Mouse (Mus musculus) neural tube, embryonic 15.5 days (tissue): ENCODE results near the gene Eif4enif1. TPM values are rescaled to one million over a fixed set of nuclear protein-coding genes. Genes with fewer than 3 reads are reported as not detected.

Experiments
- ATAC-seq: fragments of 200-750 bp; cut with Nextera tagmentation; 2 replicates; pipeline ENCODE4 v1.8.0; 2017; ENCODE audit warnings: mild to moderate bottlenecking, moderate TSS enrichment, moderate library complexity; ENCODE audit not compliant: low FRiP score
- H3K27ac ChIP-seq: fragments of 300-500 bp; sonication (generic); replicated peaks from 2 replicates; pipeline ENCODE4 v1.5.1; 2015; ENCODE audit warnings: mild to moderate bottlenecking, inconsistent platforms
- H3K27me3 ChIP-seq: fragments of 300-500 bp; sonication (generic); replicated peaks from 2 replicates; pipeline ENCODE4 v1.6.1; 2015; ENCODE audit warnings: inconsistent platforms
- H3K36me3 ChIP-seq: fragments of 300-500 bp; sonication (generic); 2 replicates; pipeline ENCODE4 v1.6.1; 2015; ENCODE audit warnings: inconsistent platforms
- H3K4me1 ChIP-seq: fragments of 300-500 bp; sonication (generic); 2 replicates; pipeline ENCODE4 v1.6.1; 2015; ENCODE audit warnings: inconsistent platforms
- H3K4me2 ChIP-seq: fragments of 300-500 bp; sonication (generic); 2 replicates; pipeline ENCODE4 v1.6.1; 2015; ENCODE audit warnings: inconsistent platforms, mild to moderate bottlenecking, moderate library complexity
- H3K4me3 ChIP-seq: fragments of 300-500 bp; sonication (generic); replicated peaks from 2 replicates; pipeline ENCODE4 v1.5.1; 2015; ENCODE audit warnings: mild to moderate bottlenecking, inconsistent platforms
- H3K9ac ChIP-seq: fragments of 300-500 bp; sonication (generic); replicated peaks from 2 replicates; pipeline ENCODE4 v1.6.1; 2015; ENCODE audit warnings: mild to moderate bottlenecking, inconsistent platforms
- H3K9me3 ChIP-seq: fragments of 300-500 bp; sonication (generic); replicated peaks from 2 replicates; pipeline ENCODE4 v1.6.1; 2016; ENCODE audit warnings: inconsistent platforms
- WGBS: fragments of 180-500 bp; shearing (Covaris S2); methylation state at CpG from one replicate; pipeline ENCODE4 v1.1.7; 2015; ENCODE audit warnings: mixed read lengths; 5-methylcytosine and 5-hydroxymethylcytosine counted together
- polyA plus RNA-seq: library from polyadenylated mRNA; unstranded; fragments of >200 nt; fragmentation: Nextera tagmentation; extraction: Ambion mirVana; gene quantifications from 2 replicates; pipeline ENCODE4 v1.2.1, GENCODE M21; 2015

Gene Eif4enif1
- polyA plus RNA-seq, 1 experiment from 2014 or later, result 53.1 TPM

GRCm38 (mm10) chr11:3283645-3284044 is 81.5 kb downstream of the Eif4enif1 start:
- no peaks in the 10 kb centered on the region for H3K36me3 ChIP-seq
- no peak overlapping the region for H3K9ac ChIP-seq
- ATAC-seq, result no peak
- H3K4me2 ChIP-seq, result no peak overlapping the region
- peaks cover 16% of the 10 kb centered on the region for H3K4me1 ChIP-seq
- no peaks in the 10 kb centered on the region for H3K27me3 ChIP-seq
- no peak overlapping the region for H3K27ac ChIP-seq
- no peaks in the 10 kb centered on the region for H3K9me3 ChIP-seq
- no peak overlapping the region for H3K4me3 ChIP-seq
- 94% methylated on average over 6 of the region's 6 CpGs for WGBS

- H3K27me3 ChIP-seq, result no peaks in the 10 kb centered on the region
- peaks cover 22% of the 10 kb centered on the region for H3K4me1 ChIP-seq
- H3K36me3 ChIP-seq, result no peaks in the 10 kb centered on the region
- H3K4me3 ChIP-seq, result no peak overlapping the region
- no peak overlapping the region for H3K27ac ChIP-seq
- H3K9me3 ChIP-seq, result no peaks in the 10 kb centered on the region
- H3K9ac ChIP-seq, result no peak overlapping the region
- H3K4me2 ChIP-seq, result no peak overlapping the region
- ATAC-seq, result no peak
- 95% methylated on average over 3 of the region's 3 CpGs for WGBS
Measured at GRCm38 (mm10) chr11:3285940-3286339, 83.7 kb downstream of the Eif4enif1 start.

DNA sequence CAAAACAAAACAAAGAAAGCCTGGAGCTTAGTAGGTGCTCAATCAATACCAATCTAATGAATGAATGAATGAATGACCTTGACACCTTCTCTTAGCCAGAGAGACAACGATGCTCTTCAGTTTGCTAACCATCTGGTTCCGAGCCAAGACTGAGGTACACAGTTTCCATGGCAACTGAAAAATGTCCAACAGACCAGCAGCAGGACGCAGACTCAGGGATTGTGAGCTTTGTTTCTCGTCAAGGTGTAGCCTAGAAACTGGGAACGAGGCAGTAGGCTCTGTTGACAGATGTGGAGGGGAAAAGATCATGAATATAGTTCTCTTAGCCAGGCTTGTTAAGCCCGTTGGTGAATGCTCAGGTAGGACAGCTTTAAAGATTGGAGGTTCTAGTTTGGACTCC is 84.9 kb downstream of the Eif4enif1 start:
- H3K4me2 ChIP-seq, result no peak overlapping the region
- no peak for ATAC-seq
- H3K27ac ChIP-seq, result no peak overlapping the region
- no peaks in the 10 kb centered on the region for H3K36me3 ChIP-seq
- no peaks in the 10 kb centered on the region for H3K27me3 ChIP-seq
- no peak overlapping the region for H3K9ac ChIP-seq
- H3K9me3 ChIP-seq, result no peaks in the 10 kb centered on the region
- no peak overlapping the region for H3K4me3 ChIP-seq
- 24% methylated on average over 6 of the region's 6 CpGs for WGBS
- peaks cover 34% of the 10 kb centered on the region for H3K4me1 ChIP-seq

DNA sequence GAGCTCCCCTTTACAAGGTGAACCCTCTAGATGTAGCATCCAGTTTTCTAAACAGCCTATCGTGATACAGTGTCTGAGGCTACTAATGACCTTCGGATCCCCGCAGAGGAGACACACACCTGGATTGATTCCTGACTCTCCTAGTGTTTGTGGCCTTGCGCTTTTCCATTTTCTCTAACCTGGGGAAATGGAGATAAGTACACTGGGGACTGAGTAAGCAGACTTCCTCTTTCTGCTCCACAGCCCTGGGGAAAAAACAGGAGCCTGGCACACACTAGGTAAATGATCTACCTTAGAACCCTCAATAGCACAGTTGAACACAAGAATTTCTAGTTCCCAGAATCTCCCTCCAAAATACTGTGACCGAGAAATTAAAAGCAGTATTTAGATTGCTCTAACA is 85.7 kb downstream of the Eif4enif1 start:
- Histone ChIP-seq H3K4me3 (peak overlapping the region; percentile 85), H3K4me2 (peak overlapping the region; percentile 93), H3K36me3 (no peaks in the 10 kb centered on the region), H3K27me3 (no peaks in the 10 kb centered on the region), H3K27ac (peak overlapping the region; percentile 100; the same call in 1 of the 2 replicates), H3K9me3 (no peaks in the 10 kb centered on the region), H3K9ac (peak overlapping the region; percentile 96; the same call in 1 of the 2 replicates), H3K4me1 (peaks cover 42% of the 10 kb centered on the region)
- no peak for ATAC-seq
- 61% methylated on average over 5 of the region's 5 CpGs for WGBS

GRCm38 (mm10) chr11:3288521-3289301 is 86.5 kb downstream of the Eif4enif1 start, which contains the start of gene Patz1:
Gene Patz1, plus strand, starts transcription at chr11:3288874.
- under 1% methylated on average over 41 of the region's 41 CpGs for WGBS
- H3K9me3 ChIP-seq, result no peaks in the 10 kb centered on the region
- H3K9ac ChIP-seq, result peak within 1 kb of the TSS; percentile 96
- H3K27ac ChIP-seq, result peak within 1 kb of the TSS; percentile 100
- peaks cover 50% of the 10 kb centered on the region for H3K4me1 ChIP-seq
- peak; percentile 21 for ATAC-seq
- no peaks in the 10 kb centered on the region for H3K27me3 ChIP-seq
- peaks cover 2% of the 10 kb centered on the region; the same call in 1 of the 2 replicates for H3K36me3 ChIP-seq
- peak within 1 kb of the TSS; percentile 85 for H3K4me3 ChIP-seq
- peak within 1 kb of the TSS; percentile 93 for H3K4me2 ChIP-seq

DNA sequence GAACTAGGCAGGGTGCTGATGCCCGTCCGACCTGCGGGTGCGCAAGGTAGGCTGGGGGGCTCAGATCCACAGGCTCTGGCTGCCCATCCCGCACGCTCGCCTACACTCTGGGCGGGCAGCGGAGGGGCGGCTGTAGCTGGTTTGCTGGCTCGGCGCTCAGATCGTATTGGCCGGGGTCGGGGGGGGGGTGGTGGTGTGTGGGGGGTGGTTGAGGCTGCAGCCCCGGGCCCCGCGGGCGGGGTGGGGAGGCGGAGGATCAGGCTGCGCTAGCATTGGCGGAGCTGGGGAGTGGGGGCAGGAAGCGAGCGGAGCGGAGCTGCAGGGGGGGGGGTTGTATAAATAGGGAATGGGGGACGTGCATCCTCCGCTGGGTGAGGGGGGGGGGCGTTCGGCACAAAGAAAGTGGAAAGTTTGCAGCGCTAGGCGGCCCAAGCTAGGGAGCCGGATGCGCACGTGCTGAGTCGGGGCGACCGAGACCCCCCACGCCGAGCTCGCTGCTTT is 87.2 kb downstream of the Eif4enif1 start:
- peak overlapping the region; percentile 85 for H3K4me3 ChIP-seq
- H3K4me2 ChIP-seq, result peak overlapping the region; percentile 93
- ATAC-seq, result peak; percentile 82
- peak overlapping the region; percentile 100 for H3K27ac ChIP-seq
- under 1% methylated on average over 36 of the region's 40 CpGs for WGBS
- H3K36me3 ChIP-seq, result peaks cover 9% of the 10 kb centered on the region; the same call in 1 of the 2 replicates
- peaks cover 56% of the 10 kb centered on the region for H3K4me1 ChIP-seq
- no peaks in the 10 kb centered on the region for H3K9me3 ChIP-seq
- H3K27me3 ChIP-seq, result no peaks in the 10 kb centered on the region
- peak overlapping the region; percentile 96 for H3K9ac ChIP-seq

- Histone ChIP-seq H3K9me3 (no peaks in the 10 kb centered on the region), H3K27ac (peak overlapping the region; percentile 100), H3K4me1 (peaks cover 63% of the 10 kb centered on the region), H3K9ac (peak overlapping the region; percentile 96), H3K36me3 (peaks cover 15% of the 10 kb centered on the region; the same call in 1 of the 2 replicates), H3K27me3 (no peaks in the 10 kb centered on the region), H3K4me3 (peak overlapping the region; percentile 85), H3K4me2 (peak overlapping the region; percentile 93)
- WGBS, result under 1% methylated on average over 71 of the region's 92 CpGs
- peak; percentile 67 for ATAC-seq
Measured at GRCm38 (mm10) chr11:3289803-3290639, 87.8 kb downstream of the Eif4enif1 start.

DNA sequence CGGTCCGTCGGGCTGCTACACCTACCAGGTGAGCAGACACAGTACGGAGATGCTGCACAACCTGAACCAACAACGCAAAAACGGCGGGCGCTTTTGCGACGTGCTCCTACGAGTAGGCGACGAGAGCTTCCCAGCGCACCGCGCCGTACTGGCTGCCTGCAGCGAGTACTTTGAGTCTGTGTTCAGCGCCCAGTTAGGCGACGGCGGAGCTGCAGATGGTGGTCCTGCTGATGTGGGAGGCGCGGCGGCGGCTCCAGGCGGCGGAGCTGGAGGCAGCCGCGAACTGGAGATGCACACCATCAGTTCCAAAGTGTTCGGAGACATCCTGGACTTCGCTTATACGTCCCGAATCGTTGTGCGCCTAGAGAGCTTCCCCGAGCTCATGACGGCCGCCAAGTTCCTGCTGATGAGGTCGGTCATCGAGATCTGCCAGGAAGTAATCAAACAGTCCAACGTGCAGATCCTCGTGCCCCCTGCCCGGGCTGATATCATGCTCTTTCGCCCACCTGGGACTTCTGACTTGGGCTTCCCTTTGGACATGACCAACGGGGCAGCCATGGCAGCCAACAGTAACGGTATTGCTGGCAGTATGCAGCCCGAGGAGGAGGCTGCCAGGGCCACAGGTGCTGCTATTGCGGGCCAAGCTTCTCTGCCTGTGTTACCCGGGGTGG is 88.6 kb downstream of the Eif4enif1 start:
- Histone ChIP-seq H3K4me2 (peak overlapping the region; percentile 93), H3K4me1 (peaks cover 70% of the 10 kb centered on the region), H3K27ac (peak overlapping the region; percentile 100), H3K9me3 (no peaks in the 10 kb centered on the region), H3K9ac (peak overlapping the region; percentile 96), H3K27me3 (no peaks in the 10 kb centered on the region), H3K4me3 (peak overlapping the region; percentile 85), H3K36me3 (peaks cover 21% of the 10 kb centered on the region; the same call in 1 of the 2 replicates)
- under 1% methylated on average over 50 of the region's 50 CpGs for WGBS
- peak; percentile 4; the same call in 1 of the 2 replicates for ATAC-seq

- H3K9ac ChIP-seq, result peak overlapping the region; percentile 96
- WGBS, result under 1% methylated on average over 26 of the region's 26 CpGs
- H3K4me1 ChIP-seq, result peaks cover 78% of the 10 kb centered on the region
- H3K27ac ChIP-seq, result peak overlapping the region; percentile 100
- no peaks in the 10 kb centered on the region for H3K27me3 ChIP-seq
- peaks cover 25% of the 10 kb centered on the region; the same call in 1 of the 2 replicates for H3K36me3 ChIP-seq
- peak overlapping the region; percentile 93 for H3K4me2 ChIP-seq
- no peaks in the 10 kb centered on the region for H3K9me3 ChIP-seq
- peak overlapping the region; percentile 85 for H3K4me3 ChIP-seq
- no peak for ATAC-seq
Measured at GRCm38 (mm10) chr11:3291311-3292061, 89.3 kb downstream of the Eif4enif1 start.

- ATAC-seq, result no peak
- H3K27me3 ChIP-seq, result no peaks in the 10 kb centered on the region
- H3K4me3 ChIP-seq, result peak overlapping the region; percentile 85
Measured at GRCm38 (mm10) chr11:3292062-3292421, 89.8 kb downstream of the Eif4enif1 start.

More at GRCm38 (mm10) chr11:3292062-3292421, 89.8 kb downstream of the Eif4enif1 start:
- Histone ChIP-seq H3K4me1 (peaks cover 80% of the 10 kb centered on the region), H3K4me2 (peak overlapping the region; percentile 93), H3K9me3 (no peaks in the 10 kb centered on the region), H3K9ac (peak overlapping the region; percentile 96), H3K36me3 (peaks cover 30% of the 10 kb centered on the region; the same call in 1 of the 2 replicates), H3K27ac (peak overlapping the region; percentile 100)
- WGBS, result 0% methylated on average over 8 of the region's 8 CpGs
